Mouse (Mus musculus) midbrain, embryonic 15.5 days (tissue): ENCODE results near the gene Sorcs2. TPM values are rescaled to one million over a fixed set of nuclear protein-coding genes. Genes with fewer than 3 reads are reported as not detected.

Source experiments
- ATAC-seq: fragments of 200-750 bp; cut with Nextera tagmentation; replicated peaks from 2 replicates; pipeline ENCODE4 v1.8.0; 2017; ENCODE audit warnings: moderate TSS enrichment
- H3K27ac ChIP-seq: fragments of 300-500 bp; sonication (generic); 2 replicates; pipeline ENCODE4 v1.5.1; 2015; ENCODE audit warnings: mild to moderate bottlenecking, inconsistent platforms
- H3K27me3 ChIP-seq: fragments of 300-500 bp; sonication (generic); replicated peaks from 2 replicates; pipeline ENCODE4 v1.6.1; 2015; ENCODE audit warnings: inconsistent platforms
- H3K36me3 ChIP-seq: fragments of 300-500 bp; sonication (generic); replicated peaks from 2 replicates; pipeline ENCODE4 v1.6.1; 2015; ENCODE audit warnings: inconsistent platforms
- H3K4me1 ChIP-seq: fragments of 300-500 bp; sonication (generic); 2 replicates; pipeline ENCODE4 v1.6.1; 2015; ENCODE audit warnings: inconsistent platforms
- H3K4me2 ChIP-seq: fragments of 300-500 bp; sonication (generic); 2 replicates; pipeline ENCODE4 v1.6.1; 2015; ENCODE audit warnings: inconsistent platforms, mild to moderate bottlenecking, moderate library complexity
- H3K4me3 ChIP-seq: fragments of 300-500 bp; sonication (generic); 2 replicates; pipeline ENCODE4 v1.5.1; 2015; ENCODE audit warnings: mild to moderate bottlenecking, inconsistent platforms
- H3K9ac ChIP-seq: fragments of 300-500 bp; sonication (generic); 2 replicates; pipeline ENCODE4 v1.6.1; 2015; ENCODE audit warnings: mild to moderate bottlenecking, inconsistent platforms
- H3K9me3 ChIP-seq: fragments of 300-500 bp; sonication (generic); 2 replicates; pipeline ENCODE4 v1.6.1; 2016; ENCODE audit warnings: inconsistent platforms
- WGBS: fragments of 180-500 bp; shearing (Covaris S2); methylation state at CpG from one replicate; pipeline ENCODE4 v1.1.7; 2015; ENCODE audit warnings: mixed read lengths; 5-methylcytosine and 5-hydroxymethylcytosine counted together
- polyA plus RNA-seq: library from polyadenylated mRNA; unstranded; fragments of >200 nt; fragmentation: Nextera tagmentation; extraction: Ambion mirVana; gene quantifications from 2 replicates; pipeline ENCODE4 v1.2.1, GENCODE M21; 2015

Sorcs2 gene
- polyA plus RNA-seq, 1 experiment from 2014 or later = 21.9 TPM

- 0 out of 2 replicates have a peak, but pooled peaks have one; percentile 29 for ATAC-seq
- no peak overlapping the region for H3K4me2 ChIP-seq
- no peaks in the 10 kb centered on the region for H3K36me3 ChIP-seq
- WGBS = 39% methylated on average over 3 of the region's 3 CpGs
- peaks cover 36% of the 10 kb centered on the region for H3K4me1 ChIP-seq
- H3K4me3 ChIP-seq = no peak overlapping the region
- no peaks in the 10 kb centered on the region for H3K27me3 ChIP-seq
- H3K27ac ChIP-seq = peak overlapping the region; percentile 65
- H3K9me3 ChIP-seq = no peaks in the 10 kb centered on the region
- no peak overlapping the region for H3K9ac ChIP-seq
These were observed 58.7 kb downstream of the Sorcs2 start for GRCm38 (mm10) chr5:36339283-36339682.

DNA sequence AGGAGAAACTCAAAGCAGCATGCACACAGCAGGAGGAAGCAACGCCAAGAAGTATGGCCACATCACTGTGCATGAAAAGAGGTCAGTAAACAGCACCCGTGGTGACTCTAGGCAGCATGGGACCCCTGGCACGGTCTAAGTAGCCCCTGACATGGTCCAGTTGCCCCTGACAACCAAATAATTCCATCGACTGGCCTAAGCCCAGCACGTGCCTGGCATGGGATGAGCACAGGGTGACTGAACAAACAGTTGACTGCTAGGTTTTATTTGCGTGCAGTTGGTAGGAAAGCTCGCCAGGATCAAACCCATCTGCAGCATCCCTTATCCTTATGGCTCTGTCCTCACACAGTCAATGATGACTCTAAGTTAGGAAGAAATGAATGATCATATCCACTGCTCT lies 61.7 kb downstream of the Sorcs2 start:
- Histone ChIP-seq H3K4me1 (peaks cover 48% of the 10 kb centered on the region), H3K27ac (no peak overlapping the region), H3K27me3 (no peaks in the 10 kb centered on the region), H3K36me3 (no peaks in the 10 kb centered on the region), H3K9ac (no peak overlapping the region), H3K4me2 (no peak overlapping the region), H3K4me3 (no peak overlapping the region), H3K9me3 (no peaks in the 10 kb centered on the region)
- WGBS = 33% methylated on average over 7 of the region's 7 CpGs
- 0 out of 2 replicates have a peak, but pooled peaks have one; percentile 21 for ATAC-seq

DNA sequence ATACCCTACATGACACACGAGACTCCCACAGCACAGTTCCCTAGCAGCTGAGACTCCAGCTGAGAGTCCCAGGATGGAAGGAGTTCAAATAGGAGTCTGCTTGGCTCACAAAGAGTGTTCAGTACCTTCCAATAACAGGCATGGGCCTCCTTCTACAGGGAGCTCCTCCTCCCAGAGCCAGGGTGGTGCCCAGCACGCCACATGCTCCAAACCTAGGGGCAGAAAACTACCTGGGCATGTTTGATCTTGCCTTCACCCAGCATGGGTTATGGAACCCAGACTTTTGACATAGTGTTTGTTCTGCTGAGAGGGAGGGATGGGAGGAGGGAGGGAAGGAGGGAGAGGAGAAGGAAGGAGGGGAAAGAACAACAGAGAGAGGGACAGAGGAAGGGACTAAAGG lies 62.3 kb downstream of the Sorcs2 start:
- Histone ChIP-seq H3K4me1 (peaks cover 54% of the 10 kb centered on the region), H3K9ac (no peak overlapping the region), H3K4me3 (no peak overlapping the region), H3K9me3 (no peaks in the 10 kb centered on the region), H3K36me3 (no peaks in the 10 kb centered on the region), H3K27me3 (no peaks in the 10 kb centered on the region), H3K4me2 (no peak overlapping the region), H3K27ac (no peak overlapping the region)
- no peak for ATAC-seq
- WGBS = 76% methylated on average over 2 of the region's 2 CpGs

GRCm38 (mm10) chr5:36334227-36334626 lies 63.7 kb downstream of the Sorcs2 start:
- Histone ChIP-seq H3K27ac (no peak overlapping the region), H3K9me3 (no peaks in the 10 kb centered on the region), H3K27me3 (no peaks in the 10 kb centered on the region), H3K4me2 (no peak overlapping the region), H3K4me3 (no peak overlapping the region), H3K36me3 (no peaks in the 10 kb centered on the region), H3K4me1 (peaks cover 54% of the 10 kb centered on the region), H3K9ac (no peak overlapping the region)
- 9% methylated on average over 7 of the region's 7 CpGs for WGBS
- ATAC-seq = no peak

DNA sequence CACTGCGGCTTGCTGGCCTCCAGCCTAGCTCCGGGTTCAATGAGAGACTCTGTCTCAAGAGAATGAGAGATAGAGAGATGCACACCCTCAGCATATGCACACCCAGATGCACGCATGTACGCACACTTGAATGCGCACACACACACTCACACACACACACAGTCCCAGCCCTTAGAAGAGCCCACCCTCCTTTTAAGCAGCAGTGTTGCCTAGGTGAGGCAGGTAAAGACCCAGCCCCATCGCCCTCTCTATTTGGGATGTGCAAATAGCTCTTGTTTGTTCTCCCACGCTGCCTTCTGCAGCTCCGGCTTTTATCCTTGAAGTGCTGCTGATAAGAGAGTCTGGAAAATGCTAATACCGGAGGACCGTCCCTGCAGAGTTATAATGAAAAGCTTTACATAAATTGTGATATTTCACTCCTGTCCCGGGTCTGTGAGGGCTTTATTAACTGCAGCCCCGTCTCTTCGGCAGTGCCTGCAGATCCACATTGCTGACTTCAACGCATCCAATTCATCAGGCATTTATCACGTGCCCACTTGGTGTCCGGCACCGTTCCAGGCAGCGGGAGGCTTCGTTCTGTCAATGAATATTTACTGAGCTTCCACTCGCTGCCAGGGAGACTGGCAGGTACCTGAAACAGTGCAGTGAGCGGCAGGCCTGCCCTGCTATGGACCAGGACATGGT lies 67.3 kb downstream of the Sorcs2 start:
- WGBS = 28% methylated on average over 21 of the region's 21 CpGs
- H3K4me2 ChIP-seq = peak overlapping the region; percentile 14; the same call in 1 of the 2 replicates
- no peak overlapping the region for H3K9ac ChIP-seq

DNA sequence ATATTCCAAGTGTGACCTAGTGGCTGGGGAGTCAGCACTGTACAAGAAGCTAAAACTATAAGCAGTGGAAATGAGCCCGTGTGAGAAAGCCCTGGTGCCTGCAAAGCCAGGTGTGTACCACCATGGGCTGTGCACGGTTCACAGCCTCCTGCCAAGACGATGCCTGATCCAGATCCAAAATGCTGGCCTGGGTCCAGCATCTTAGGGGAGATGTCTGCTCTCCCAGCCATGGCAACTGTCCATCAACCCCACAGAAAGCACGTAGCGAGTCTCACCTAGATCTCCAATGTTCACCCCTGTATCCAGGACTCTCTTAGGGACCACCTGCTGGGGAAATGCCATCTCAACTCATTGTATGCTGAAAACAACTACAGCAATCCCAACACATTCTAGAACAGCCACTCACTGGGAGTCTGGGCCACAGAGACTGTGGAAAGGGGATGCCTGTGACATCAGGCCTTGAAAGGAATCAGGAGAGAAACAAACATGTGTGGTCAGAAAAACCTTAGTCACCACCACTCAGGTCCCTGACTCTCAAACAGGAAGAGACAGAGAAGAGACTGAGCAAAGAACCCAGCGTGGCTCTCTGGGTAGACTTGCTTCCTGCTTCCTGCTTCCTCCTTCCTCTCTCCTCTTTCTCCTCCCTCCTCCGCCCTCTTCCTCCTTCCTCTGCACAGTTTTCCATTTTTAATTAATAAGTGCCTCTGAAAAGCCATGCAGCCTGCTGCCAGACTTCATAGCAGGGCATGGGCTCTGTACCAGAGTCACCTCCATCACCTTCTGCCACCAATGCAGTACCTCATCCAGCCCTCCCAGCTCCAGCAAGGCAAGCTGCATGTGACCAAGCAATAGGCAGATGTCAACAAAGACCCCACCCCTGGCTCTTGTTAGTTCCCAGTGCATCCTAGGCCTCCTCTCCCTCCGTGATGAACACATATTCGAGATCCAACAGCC lies 71.6 kb downstream of the Sorcs2 start:
- Histone ChIP-seq H3K27me3 (no peaks in the 10 kb centered on the region), H3K36me3 (no peaks in the 10 kb centered on the region), H3K27ac (no peak overlapping the region), H3K9ac (no peak overlapping the region), H3K4me2 (no peak overlapping the region), H3K4me1 (peaks cover 25% of the 10 kb centered on the region), H3K4me3 (no peak overlapping the region), H3K9me3 (no peaks in the 10 kb centered on the region)
- 76% methylated on average over 9 of the region's 9 CpGs for WGBS
- ATAC-seq = no peak

More for the DNA sequence above, 67.3 kb downstream of the Sorcs2 start:
- H3K4me3 ChIP-seq = no peak overlapping the region
- H3K9me3 ChIP-seq = no peaks in the 10 kb centered on the region
- peak; percentile 65 for ATAC-seq
- no peaks in the 10 kb centered on the region for H3K27me3 ChIP-seq
- H3K4me1 ChIP-seq = peaks cover 35% of the 10 kb centered on the region
- peak overlapping the region; percentile 77 for H3K27ac ChIP-seq
- no peaks in the 10 kb centered on the region for H3K36me3 ChIP-seq

DNA sequence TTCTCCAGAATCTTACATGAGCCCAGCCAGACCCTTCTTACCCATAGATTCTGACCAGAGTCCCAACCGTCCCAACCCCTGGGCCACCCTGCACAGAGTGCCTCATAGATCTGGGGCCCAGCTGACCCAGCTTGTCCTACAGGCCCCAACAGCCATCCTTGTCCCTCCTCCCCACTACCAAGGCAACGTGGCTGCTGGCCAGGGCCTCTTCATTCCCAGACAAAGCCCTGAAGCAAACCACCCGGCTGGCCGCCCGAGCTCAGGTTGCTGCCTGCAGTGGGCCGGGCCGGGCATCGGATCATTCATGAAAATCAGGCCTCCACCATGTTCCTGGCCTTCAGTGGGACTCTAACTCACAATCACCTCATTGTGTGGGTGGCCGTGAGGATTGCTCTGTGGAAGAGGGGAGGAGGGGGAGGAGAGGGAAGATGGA lies 73.8 kb downstream of the Sorcs2 start:
- H3K36me3 ChIP-seq = no peaks in the 10 kb centered on the region
- H3K9me3 ChIP-seq = no peaks in the 10 kb centered on the region
- H3K4me3 ChIP-seq = no peak overlapping the region
- no peak overlapping the region for H3K4me2 ChIP-seq
- no peak overlapping the region for H3K9ac ChIP-seq
- WGBS = 36% methylated on average over 9 of the region's 9 CpGs
- 0 out of 2 replicates have a peak, but pooled peaks cover 10% of the 10 kb centered on the region for H3K4me1 ChIP-seq
- no peaks in the 10 kb centered on the region for H3K27me3 ChIP-seq
- H3K27ac ChIP-seq = peak overlapping the region; percentile 28; the same call in 1 of the 2 replicates
- ATAC-seq = peak; percentile 65

- Histone ChIP-seq H3K4me1 (0 out of 2 replicates have a peak, but pooled peaks cover 10% of the 10 kb centered on the region), H3K4me2 (no peak overlapping the region), H3K9me3 (no peaks in the 10 kb centered on the region), H3K27me3 (no peaks in the 10 kb centered on the region), H3K9ac (no peak overlapping the region), H3K36me3 (no peaks in the 10 kb centered on the region), H3K27ac (0 out of 2 replicates have a peak overlapping the region, but pooled peaks have one; percentile 28), H3K4me3 (no peak overlapping the region)
- 3% methylated on average over 2 of the region's 2 CpGs for WGBS
- ATAC-seq = peak; percentile 60; the same call in 1 of the 2 replicates
These were observed 74.4 kb downstream of the Sorcs2 start for GRCm38 (mm10) chr5:36323526-36323925.

DNA sequence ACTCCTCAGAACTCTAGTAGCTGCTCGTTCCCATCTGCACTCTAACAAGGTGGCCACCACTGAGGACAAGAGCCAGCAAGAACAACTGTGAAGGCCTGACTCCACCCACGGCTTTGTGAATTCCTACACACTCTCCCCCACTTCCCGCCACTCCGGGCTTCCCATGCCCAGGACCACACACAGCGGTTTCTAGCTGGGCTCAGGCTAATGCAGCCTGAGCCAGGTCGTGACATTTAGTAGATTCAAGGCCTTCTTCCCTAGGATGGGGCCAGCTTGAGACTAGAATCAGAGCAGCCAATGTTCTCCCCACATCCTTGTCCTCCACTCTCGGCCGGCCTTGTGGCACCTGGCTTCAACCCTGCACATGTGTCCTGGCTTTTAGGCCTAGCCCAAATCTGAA lies 76.4 kb downstream of the Sorcs2 start:
- H3K27ac ChIP-seq = no peak overlapping the region
- 40% methylated on average over 8 of the region's 8 CpGs for WGBS
- H3K4me1 ChIP-seq = peaks cover 14% of the 10 kb centered on the region; the same call in 1 of the 2 replicates
- H3K4me2 ChIP-seq = no peak overlapping the region
- H3K9me3 ChIP-seq = no peaks in the 10 kb centered on the region
- H3K9ac ChIP-seq = no peak overlapping the region
- no peak overlapping the region for H3K4me3 ChIP-seq
- no peaks in the 10 kb centered on the region for H3K36me3 ChIP-seq
- H3K27me3 ChIP-seq = no peaks in the 10 kb centered on the region
- ATAC-seq = no peak

DNA sequence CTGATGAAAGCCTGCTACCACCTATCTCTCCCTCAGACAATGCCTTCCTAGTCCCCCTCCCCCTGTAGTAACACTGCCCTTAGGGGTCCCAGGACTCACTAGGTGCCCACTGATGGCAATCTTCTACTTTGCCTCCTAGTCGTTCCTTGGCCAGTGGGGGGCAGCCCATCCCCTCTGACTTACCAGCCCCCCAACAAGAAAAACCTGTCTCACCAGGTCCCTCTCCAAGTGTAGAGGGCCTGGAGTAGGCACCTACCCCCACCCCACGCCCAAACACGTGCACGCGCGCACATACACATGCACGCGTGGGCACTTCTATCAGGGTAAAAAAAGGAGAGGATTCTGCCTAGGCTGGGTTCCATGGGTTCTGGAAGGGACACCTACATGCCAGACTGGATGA lies 77.3 kb downstream of the Sorcs2 start:
- WGBS = 91% methylated on average over 8 of the region's 8 CpGs
- no peak overlapping the region for H3K4me3 ChIP-seq
- H3K27me3 ChIP-seq = no peaks in the 10 kb centered on the region
- H3K9me3 ChIP-seq = no peaks in the 10 kb centered on the region
- ATAC-seq = no peak
- no peak overlapping the region for H3K4me2 ChIP-seq
- H3K27ac ChIP-seq = no peak overlapping the region
- no peak overlapping the region for H3K9ac ChIP-seq
- H3K4me1 ChIP-seq = peaks cover 14% of the 10 kb centered on the region; the same call in 1 of the 2 replicates
- H3K36me3 ChIP-seq = no peaks in the 10 kb centered on the region

DNA sequence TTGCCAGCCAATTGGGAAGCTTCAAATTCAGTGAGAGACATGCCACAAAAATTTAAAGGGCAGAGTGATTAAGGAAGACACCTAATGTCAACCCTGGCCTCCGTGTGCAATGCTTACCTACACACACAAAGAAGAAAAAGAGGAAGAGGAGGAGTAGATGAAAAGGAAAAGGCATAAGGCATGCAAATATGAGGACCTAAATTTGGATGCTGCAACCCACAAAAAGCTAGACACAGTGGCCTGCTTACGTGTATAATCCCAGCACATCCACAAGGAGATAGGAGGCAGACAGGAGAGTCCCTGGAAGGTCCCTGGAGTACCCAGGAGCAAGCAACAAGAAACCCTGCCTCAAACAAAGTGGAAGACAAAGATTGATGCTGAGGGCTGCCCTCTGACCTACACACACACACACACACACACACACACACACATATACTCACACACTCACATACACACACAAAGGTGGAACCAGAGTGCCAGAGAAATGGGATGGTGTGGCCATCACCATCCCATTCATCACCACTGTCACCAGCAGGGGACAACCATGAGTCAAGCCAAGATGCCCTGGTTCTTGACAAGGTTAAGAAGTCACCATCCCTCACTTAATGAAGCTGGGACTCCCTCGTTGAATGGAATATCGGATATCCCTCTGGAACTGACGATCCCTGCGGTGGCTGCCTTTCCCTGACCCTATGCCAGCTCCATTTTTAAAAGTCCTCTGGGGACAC lies 80.1 kb downstream of the Sorcs2 start:
- whole genome bisulfite sequencing = 55% methylated on average over 6 of the region's 6 CpGs
- H3K36me3 ChIP-seq = no peaks in the 10 kb centered on the region
- no peak overlapping the region for H3K4me3 ChIP-seq
- no peak overlapping the region for H3K9ac ChIP-seq
- H3K27me3 ChIP-seq = no peaks in the 10 kb centered on the region
- no peak for ATAC-seq
- H3K27ac ChIP-seq = no peak overlapping the region
- H3K4me1 ChIP-seq = peaks cover 23% of the 10 kb centered on the region
- no peak overlapping the region for H3K4me2 ChIP-seq
- no peaks in the 10 kb centered on the region for H3K9me3 ChIP-seq

GRCm38 (mm10) chr5:36315106-36315505 lies 82.8 kb downstream of the Sorcs2 start:
- Histone ChIP-seq H3K27me3 (no peaks in the 10 kb centered on the region), H3K9ac (no peak overlapping the region), H3K4me2 (no peak overlapping the region), H3K4me1 (peaks cover 22% of the 10 kb centered on the region), H3K4me3 (no peak overlapping the region), H3K27ac (no peak overlapping the region), H3K9me3 (no peaks in the 10 kb centered on the region), H3K36me3 (no peaks in the 10 kb centered on the region)
- WGBS = 85% methylated on average over 9 of the region's 9 CpGs
- ATAC-seq = no peak
